Mouse (Mus musculus): ENCODE measurements around the gene Adrb1. TPM values are rescaled to one million over a fixed set of nuclear protein-coding genes. Genes with fewer than 3 reads are reported as not detected.

Gene Adrb1
- polyA plus RNA-seq, 1 experiment from 2014 or later = 0.23 TPM

GRCm38 (mm10) chr19:56682843-56683242 is 39.2 kb upstream of the Adrb1 start:
- Histone ChIP-seq H3K9me3 (ENCODE audit: control insufficient read depth, low read length) (no peaks in the 10 kb centered on the region), H3K4me2 (ENCODE audit: low read depth, low read length, severe bottlenecking) (no peak overlapping the region), H3K36me3 (ENCODE audit: control insufficient read depth, insufficient read depth, low read length) (no peaks in the 10 kb centered on the region), H3K4me1 (replicated peaks; ENCODE audit: control insufficient read depth, insufficient read depth, low read length) (no peaks in the 10 kb centered on the region), H3K4me3 (ENCODE audit: low read depth, low read length) (no peak overlapping the region), H3K9ac (ENCODE audit: low read length) (no peak overlapping the region), H3K27me3 (ENCODE audit: control insufficient read depth, insufficient read depth, low read length) (no peaks in the 10 kb centered on the region), H3K27ac (ENCODE audit: low read depth, low read length) (no peak overlapping the region)
- no peak for DNase-seq (ENCODE audit: low spot score)
- no peak for ATAC-seq (replicated peaks; ENCODE audit: low FRiP score)
- WGBS = 91% methylated on average over 7 of the region's 7 CpGs

GRCm38 (mm10) chr19:56685515-56685914 is 36.5 kb upstream of the Adrb1 start:
- DNase-seq (ENCODE audit: low spot score) = no peak

GRCm38 (mm10) chr19:56686218-56686617 is 35.8 kb upstream of the Adrb1 start:
- H3K4me3 ChIP-seq (ENCODE audit: low read depth, low read length) = no peak overlapping the region
- DNase-seq (ENCODE audit: low spot score) (no peak), ATAC-seq (replicated peaks; ENCODE audit: low FRiP score) (no peak)
- no peaks in the 10 kb centered on the region for H3K4me1 ChIP-seq (replicated peaks; ENCODE audit: control insufficient read depth, insufficient read depth, low read length)
- no peak overlapping the region for H3K27ac ChIP-seq (ENCODE audit: low read depth, low read length)
- H3K36me3 ChIP-seq (ENCODE audit: control insufficient read depth, insufficient read depth, low read length) = no peaks in the 10 kb centered on the region
- H3K4me2 ChIP-seq (ENCODE audit: low read depth, low read length, severe bottlenecking) = no peak overlapping the region
- H3K9ac ChIP-seq (ENCODE audit: low read length) = no peak overlapping the region
- no peaks in the 10 kb centered on the region for H3K9me3 ChIP-seq (ENCODE audit: control insufficient read depth, low read length)
- WGBS = 88% methylated on average over 12 of the region's 12 CpGs
- H3K27me3 ChIP-seq (ENCODE audit: control insufficient read depth, insufficient read depth, low read length) = no peaks in the 10 kb centered on the region

More at GRCm38 (mm10) chr19:56685515-56685914, 36.5 kb upstream of the Adrb1 start:
- no peaks in the 10 kb centered on the region for H3K4me1 ChIP-seq (replicated peaks; ENCODE audit: control insufficient read depth, insufficient read depth, low read length)
- H3K9me3 ChIP-seq (ENCODE audit: control insufficient read depth, low read length) = no peaks in the 10 kb centered on the region
- no peak for ATAC-seq (replicated peaks; ENCODE audit: low FRiP score)
- no peaks in the 10 kb centered on the region for H3K27me3 ChIP-seq (ENCODE audit: control insufficient read depth, insufficient read depth, low read length)
- H3K9ac ChIP-seq (ENCODE audit: low read length) = no peak overlapping the region
- WGBS = 82% methylated on average over 7 of the region's 7 CpGs
- H3K4me2 ChIP-seq (ENCODE audit: low read depth, low read length, severe bottlenecking) = no peak overlapping the region
- no peak overlapping the region for H3K4me3 ChIP-seq (ENCODE audit: low read depth, low read length)
- H3K36me3 ChIP-seq (ENCODE audit: control insufficient read depth, insufficient read depth, low read length) = no peaks in the 10 kb centered on the region
- H3K27ac ChIP-seq (ENCODE audit: low read depth, low read length) = no peak overlapping the region

- Histone ChIP-seq H3K4me1 (replicated peaks; ENCODE audit: control insufficient read depth, insufficient read depth, low read length) (no peaks in the 10 kb centered on the region), H3K9ac (ENCODE audit: low read length) (no peak overlapping the region), H3K4me3 (ENCODE audit: low read depth, low read length) (no peak overlapping the region), H3K36me3 (ENCODE audit: control insufficient read depth, insufficient read depth, low read length) (no peaks in the 10 kb centered on the region), H3K27me3 (ENCODE audit: control insufficient read depth, insufficient read depth, low read length) (no peaks in the 10 kb centered on the region), H3K9me3 (ENCODE audit: control insufficient read depth, low read length) (no peaks in the 10 kb centered on the region), H3K27ac (ENCODE audit: low read depth, low read length) (no peak overlapping the region), H3K4me2 (ENCODE audit: low read depth, low read length, severe bottlenecking) (no peak overlapping the region)
- no peak for DNase-seq (ENCODE audit: low spot score)
- 81% methylated on average over 8 of the region's 8 CpGs for WGBS
- ATAC-seq (replicated peaks; ENCODE audit: low FRiP score) = no peak
Observed at GRCm38 (mm10) chr19:56687026-56687635, 34.9 kb upstream of the Adrb1 start.

GRCm38 (mm10) chr19:56687676-56688075 is 34.3 kb upstream of the Adrb1 start:
- Histone ChIP-seq H3K27me3 (ENCODE audit: control insufficient read depth, insufficient read depth, low read length) (no peaks in the 10 kb centered on the region), H3K36me3 (ENCODE audit: control insufficient read depth, insufficient read depth, low read length) (no peaks in the 10 kb centered on the region), H3K27ac (ENCODE audit: low read depth, low read length) (no peak overlapping the region), H3K4me2 (ENCODE audit: low read depth, low read length, severe bottlenecking) (no peak overlapping the region), H3K4me3 (ENCODE audit: low read depth, low read length) (no peak overlapping the region), H3K4me1 (replicated peaks; ENCODE audit: control insufficient read depth, insufficient read depth, low read length) (no peaks in the 10 kb centered on the region), H3K9me3 (ENCODE audit: control insufficient read depth, low read length) (no peaks in the 10 kb centered on the region), H3K9ac (ENCODE audit: low read length) (no peak overlapping the region)
- 82% methylated on average over 10 of the region's 10 CpGs for WGBS
- ATAC-seq (replicated peaks; ENCODE audit: low FRiP score) (no peak), DNase-seq (ENCODE audit: low spot score) (no peak)

- Histone ChIP-seq H3K9me3 (ENCODE audit: control insufficient read depth, low read length) (no peaks in the 10 kb centered on the region), H3K27ac (ENCODE audit: low read depth, low read length) (no peak overlapping the region), H3K27me3 (ENCODE audit: control insufficient read depth, insufficient read depth, low read length) (no peaks in the 10 kb centered on the region), H3K9ac (ENCODE audit: low read length) (no peak overlapping the region), H3K4me1 (replicated peaks; ENCODE audit: control insufficient read depth, insufficient read depth, low read length) (no peaks in the 10 kb centered on the region), H3K36me3 (ENCODE audit: control insufficient read depth, insufficient read depth, low read length) (no peaks in the 10 kb centered on the region), H3K4me2 (ENCODE audit: low read depth, low read length, severe bottlenecking) (no peak overlapping the region), H3K4me3 (ENCODE audit: low read depth, low read length) (no peak overlapping the region)
- 87% methylated on average over 12 of the region's 12 CpGs for WGBS
- no peak for DNase-seq (ENCODE audit: low spot score)
- no peak for ATAC-seq (replicated peaks; ENCODE audit: low FRiP score)
Observed at GRCm38 (mm10) chr19:56688661-56689335, 33.2 kb upstream of the Adrb1 start.

- Histone ChIP-seq H3K4me2 (ENCODE audit: low read depth, low read length, severe bottlenecking) (no peak overlapping the region), H3K4me3 (ENCODE audit: low read depth, low read length) (no peak overlapping the region), H3K9ac (ENCODE audit: low read length) (no peak overlapping the region), H3K27me3 (ENCODE audit: control insufficient read depth, insufficient read depth, low read length) (no peaks in the 10 kb centered on the region), H3K36me3 (ENCODE audit: control insufficient read depth, insufficient read depth, low read length) (no peaks in the 10 kb centered on the region), H3K9me3 (ENCODE audit: control insufficient read depth, low read length) (no peaks in the 10 kb centered on the region), H3K4me1 (replicated peaks; ENCODE audit: control insufficient read depth, insufficient read depth, low read length) (no peaks in the 10 kb centered on the region), H3K27ac (ENCODE audit: low read depth, low read length) (no peak overlapping the region)
- no peak for ATAC-seq (replicated peaks; ENCODE audit: low FRiP score)
- WGBS = 86% methylated on average over 6 of the region's 6 CpGs
- no peak for DNase-seq (ENCODE audit: low spot score)
Observed at GRCm38 (mm10) chr19:56689493-56689892, 32.5 kb upstream of the Adrb1 start.

GRCm38 (mm10) chr19:56691103-56691502 is 30.9 kb upstream of the Adrb1 start:
- no peaks in the 10 kb centered on the region for H3K4me1 ChIP-seq (replicated peaks; ENCODE audit: control insufficient read depth, insufficient read depth, low read length)
- 89% methylated on average over 3 of the region's 3 CpGs for WGBS
- no peaks in the 10 kb centered on the region for H3K9me3 ChIP-seq (ENCODE audit: control insufficient read depth, low read length)
- no peaks in the 10 kb centered on the region for H3K27me3 ChIP-seq (ENCODE audit: control insufficient read depth, insufficient read depth, low read length)
- H3K9ac ChIP-seq (ENCODE audit: low read length) = no peak overlapping the region
- H3K27ac ChIP-seq (ENCODE audit: low read depth, low read length) = no peak overlapping the region
- no peak for DNase-seq (ENCODE audit: low spot score)
- no peak overlapping the region for H3K4me3 ChIP-seq (ENCODE audit: low read depth, low read length)
- ATAC-seq (replicated peaks; ENCODE audit: low FRiP score) = no peak
- no peaks in the 10 kb centered on the region for H3K36me3 ChIP-seq (ENCODE audit: control insufficient read depth, insufficient read depth, low read length)
- H3K4me2 ChIP-seq (ENCODE audit: low read depth, low read length, severe bottlenecking) = no peak overlapping the region

- H3K27me3 ChIP-seq (ENCODE audit: control insufficient read depth, insufficient read depth, low read length) = no peaks in the 10 kb centered on the region
- no peaks in the 10 kb centered on the region for H3K4me1 ChIP-seq (replicated peaks; ENCODE audit: control insufficient read depth, insufficient read depth, low read length)
- no peak for DNase-seq (ENCODE audit: low spot score)
- no peak overlapping the region for H3K27ac ChIP-seq (ENCODE audit: low read depth, low read length)
- ATAC-seq (replicated peaks; ENCODE audit: low FRiP score) = no peak
- H3K4me3 ChIP-seq (ENCODE audit: low read depth, low read length) = no peak overlapping the region
- H3K9ac ChIP-seq (ENCODE audit: low read length) = no peak overlapping the region
- H3K4me2 ChIP-seq (ENCODE audit: low read depth, low read length, severe bottlenecking) = no peak overlapping the region
- WGBS = 45% methylated on average over 5 of the region's 5 CpGs
- H3K9me3 ChIP-seq (ENCODE audit: control insufficient read depth, low read length) = no peaks in the 10 kb centered on the region
- no peaks in the 10 kb centered on the region for H3K36me3 ChIP-seq (ENCODE audit: control insufficient read depth, insufficient read depth, low read length)
Observed at GRCm38 (mm10) chr19:56692451-56692850, 29.5 kb upstream of the Adrb1 start.
